Mouse (Mus musculus) cortical plate, adult 2 months (tissue): ENCODE results near the gene Serpinb1c. TPM values are rescaled to one million over a fixed set of nuclear protein-coding genes. Genes with fewer than 3 reads are reported as not detected.
"Not testable (repeated sequence)": the region's sequence is repeated elsewhere in the genome, so short reads cannot be mapped to it uniquely, and the experiment has no call there.

Experiments
- H3K27ac ChIP-seq: fragments of 200-500 bp; 2 replicates; pipeline ENCODE4 v1.5.1; 2012; ENCODE audit warnings: low read length, control low read depth, inconsistent platforms; ENCODE audit not compliant: insufficient read depth
- H3K4me1 ChIP-seq: fragments of 200-500 bp; 2 replicates; pipeline ENCODE4 v1.6.1; 2011; ENCODE audit warnings: low read length; ENCODE audit not compliant: control insufficient read depth, insufficient read depth
- H3K4me3 ChIP-seq: fragments of 200-500 bp; 2 replicates; pipeline ENCODE4 v1.5.1; 2011; ENCODE audit warnings: mild to moderate bottlenecking, low read length, control low read depth; ENCODE audit not compliant: insufficient read depth
- CTCF ChIP-seq: fragments of 200-500 bp; IDR thresholded peaks from 2 replicates; pipeline ENCODE4 v1.5.1; 2011; ENCODE audit warnings: mild to moderate bottlenecking, control low read depth, low read length; ENCODE audit not compliant: insufficient read depth; ENCODE audit errors: extremely low read depth
- POLR2A ChIP-seq: fragments of 200-500 bp; IDR thresholded peaks from 2 replicates; pipeline ENCODE4 v1.6.1; 2011; ENCODE audit warnings: mild to moderate bottlenecking, low read length, control low read depth; ENCODE audit not compliant: insufficient read depth; ENCODE audit errors: extremely low read depth
- polyA plus RNA-seq: library from polyadenylated mRNA; depleted of rRNA; stranded (reverse); fragments of >200 nt; gene quantifications from 2 replicates; pipeline ENCODE4 v1.2.3, GENCODE M21; 2012; rRNA removed

Serpinb1c gene
- polyA plus RNA-seq = not detected in 2 replicates

- Histone ChIP-seq H3K4me3 (no peak within 1 kb of the TSS), H3K27ac (no peak within 1 kb of the TSS), H3K4me1 (no peaks in the 10 kb centered on the region)
- TF ChIP-seq CTCF (no peak), POLR2A (no peak)
Observed at GRCm38 (mm10) chr13:32898111-32898510, at the start of gene Serpinb1c. Serpinb1c (minus strand) TSS chr13:32898211.

- not testable (repeated sequence) for H3K27ac ChIP-seq, H3K4me3 ChIP-seq, H3K4me1 ChIP-seq
Observed at GRCm38 (mm10) chr13:32939191-32939590, 41.2 kb upstream of the Serpinb1c start.

- not testable (repeated sequence) for H3K4me1 ChIP-seq, H3K27ac ChIP-seq, H3K4me3 ChIP-seq
Observed at GRCm38 (mm10) chr13:32938275-32938674, 40.3 kb upstream of the Serpinb1c start.

GRCm38 (mm10) chr13:32934706-32935381 is 36.8 kb upstream of the Serpinb1c start:
- Histone ChIP-seq H3K4me3 (no peak overlapping the region), H3K27ac (no peak overlapping the region), H3K4me1 (no peaks in the 10 kb centered on the region)
- no peak for TF ChIP-seq POLR2A
- no peak for TF ChIP-seq CTCF

GRCm38 (mm10) chr13:32929107-32929750 is 31.2 kb upstream of the Serpinb1c start:
- Histone ChIP-seq H3K4me3 (no peak overlapping the region), H3K27ac (no peak overlapping the region), H3K4me1 (no peaks in the 10 kb centered on the region)
- TF ChIP-seq POLR2A (no peak), CTCF (no peak)

- H3K27ac ChIP-seq = no peak overlapping the region
- TF ChIP-seq CTCF = no peak
- no peak for TF ChIP-seq POLR2A
- no peak overlapping the region for H3K4me3 ChIP-seq
- no peaks in the 10 kb centered on the region for H3K4me1 ChIP-seq
Observed at GRCm38 (mm10) chr13:32927241-32927640, 29.2 kb upstream of the Serpinb1c start.

- TF ChIP-seq POLR2A = no peak
- no peak for TF ChIP-seq CTCF
- H3K27ac ChIP-seq = no peak overlapping the region
- H3K4me3 ChIP-seq = no peak overlapping the region
- no peaks in the 10 kb centered on the region for H3K4me1 ChIP-seq
Observed at GRCm38 (mm10) chr13:32926661-32927060, 28.6 kb upstream of the Serpinb1c start.

GRCm38 (mm10) chr13:32924578-32925360 is 26.8 kb upstream of the Serpinb1c start:
- H3K27ac ChIP-seq = no peak overlapping the region
- TF ChIP-seq CTCF (no peak), POLR2A (no peak)
- H3K4me1 ChIP-seq = no peaks in the 10 kb centered on the region
- H3K4me3 ChIP-seq = no peak overlapping the region

- no peaks in the 10 kb centered on the region for H3K4me1 ChIP-seq
- H3K4me3 ChIP-seq = no peak overlapping the region
- TF ChIP-seq POLR2A = no peak
- no peak for TF ChIP-seq CTCF
- no peak overlapping the region for H3K27ac ChIP-seq
Observed at GRCm38 (mm10) chr13:32922622-32923021, 24.6 kb upstream of the Serpinb1c start.

- no peak for TF ChIP-seq POLR2A
- TF ChIP-seq CTCF = no peak
- no peak overlapping the region for H3K4me3 ChIP-seq
- H3K4me1 ChIP-seq = no peaks in the 10 kb centered on the region
- H3K27ac ChIP-seq = no peak overlapping the region
Observed at GRCm38 (mm10) chr13:32912770-32913380, 14.9 kb upstream of the Serpinb1c start.
